Mouse (Mus musculus) bone marrow macrophage, adult 2 months (primary cell): ENCODE data around the gene Slc9a3.

ENCODE experiments used
- CTCF ChIP-seq: IDR thresholded peaks from 2 replicates; pipeline ENCODE4 v1.5.1; 2012; ENCODE audit warnings: low read depth, mild to moderate bottlenecking, low read length, moderate library complexity
- POLR2A ChIP-seq: IDR thresholded peaks from 2 replicates; pipeline ENCODE4 v1.6.1; 2012; ENCODE audit warnings: mild to moderate bottlenecking, low read depth, low read length, borderline replicate concordance

- TF ChIP-seq CTCF: no peak
- no peak for TF ChIP-seq POLR2A
These were observed 8.7 kb downstream of the Slc9a3 start for GRCm38 (mm10) chr13:74129909-74130308.
